Mouse (Mus musculus) hindbrain, embryonic 14.5 days (tissue): ENCODE measurements around the gene Aff4. TPM values are rescaled to one million over a fixed set of nuclear protein-coding genes. Genes with fewer than 3 reads are reported as not detected.

ENCODE experiments used
- ATAC-seq: fragments of 200-750 bp; cut with Nextera tagmentation; 2 replicates; pipeline ENCODE4 v1.8.0; 2017; ENCODE audit warnings: moderate number of reproducible peaks, mild to moderate bottlenecking, moderate TSS enrichment, moderate library complexity; ENCODE audit not compliant: low FRiP score
- DNase-seq: peaks from one replicate; pipeline ENCODE4 v3.0.0-alpha.2; 2015; ENCODE audit warnings: low spot score
- H3K27ac ChIP-seq: fragments of 300-500 bp; sonication (generic); 2 replicates; pipeline ENCODE4 v1.5.1; 2014; ENCODE audit warnings: mild to moderate bottlenecking, moderate library complexity
- H3K27me3 ChIP-seq: fragments of 300-500 bp; sonication (generic); 2 replicates; pipeline ENCODE4 v1.6.1; 2014; ENCODE audit warnings: mild to moderate bottlenecking, low read length, mixed read lengths; ENCODE audit not compliant: control insufficient read depth, insufficient read depth
- H3K36me3 ChIP-seq: fragments of 300-500 bp; sonication (generic); replicated peaks from 2 replicates; pipeline ENCODE4 v1.6.1; 2014; ENCODE audit not compliant: control insufficient read depth, insufficient read depth
- H3K4me1 ChIP-seq: fragments of 300-500 bp; sonication (generic); replicated peaks from 2 replicates; pipeline ENCODE4 v1.6.1; 2014; ENCODE audit warnings: antibody characterized with exemption, low read length, mixed read lengths; ENCODE audit not compliant: control insufficient read depth, insufficient read depth
- H3K4me2 ChIP-seq: fragments of 300-500 bp; sonication (generic); replicated peaks from 2 replicates; pipeline ENCODE4 v1.6.1; 2014; ENCODE audit warnings: mild to moderate bottlenecking, moderate library complexity
- H3K4me3 ChIP-seq: fragments of 300-500 bp; sonication (generic); replicated peaks from 2 replicates; pipeline ENCODE4 v1.5.1; 2014; ENCODE audit warnings: mild to moderate bottlenecking, low read length
- H3K9ac ChIP-seq: fragments of 300-500 bp; sonication (generic); 2 replicates; pipeline ENCODE4 v1.6.1; 2014
- H3K9me3 ChIP-seq: fragments of 300-500 bp; sonication (generic); 2 replicates; pipeline ENCODE4 v1.6.1; 2016; ENCODE audit warnings: low read length; ENCODE audit not compliant: control insufficient read depth
- WGBS: fragments of 180-500 bp; shearing (Covaris S2); extraction: QIAGEN DNeasy Blood & Tissue Kit; methylation state at CpG from one replicate; pipeline ENCODE4 v1.1.7; 2014; 5-methylcytosine and 5-hydroxymethylcytosine counted together
- polyA plus RNA-seq: library from polyadenylated mRNA; unstranded; fragments of >200 nt; fragmentation: Nextera tagmentation; extraction: Ambion mirVana; gene quantifications from 2 replicates; pipeline ENCODE4 v1.2.1, GENCODE M21; 2014

Gene Aff4
- polyA plus RNA-seq, 1 experiment from 2014 or later: 90.6 TPM

DNA sequence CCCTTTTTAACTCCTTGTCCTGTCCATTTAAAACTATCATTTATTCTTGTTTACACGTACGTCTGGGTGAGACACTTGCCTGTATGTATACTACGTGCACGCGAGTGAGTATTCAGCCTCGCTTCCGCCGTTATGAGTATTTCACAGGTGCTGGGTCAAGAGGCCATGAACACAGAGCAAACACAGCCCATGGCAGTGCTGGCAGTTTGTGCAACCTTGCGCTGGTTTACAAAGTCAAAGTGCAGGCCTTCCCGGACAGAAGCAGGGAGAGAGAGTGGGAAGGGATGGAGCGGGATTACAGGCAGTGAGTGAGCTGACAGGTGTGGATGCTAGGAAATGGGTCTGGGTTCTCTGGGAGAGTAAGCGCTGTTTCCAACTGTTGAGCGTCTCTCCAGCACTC is 95.5 kb downstream of the Aff4 start:
- DNase-seq (no peak), ATAC-seq (no peak)
- Histone ChIP-seq H3K4me1 (no peaks in the 10 kb centered on the region), H3K9ac (no peak overlapping the region), H3K27me3 (no peaks in the 10 kb centered on the region), H3K9me3 (no peaks in the 10 kb centered on the region), H3K36me3 (no peaks in the 10 kb centered on the region), H3K27ac (no peak overlapping the region), H3K4me2 (no peak overlapping the region), H3K4me3 (no peak overlapping the region)
- 87% methylated on average over 13 of the region's 13 CpGs for WGBS

DNA sequence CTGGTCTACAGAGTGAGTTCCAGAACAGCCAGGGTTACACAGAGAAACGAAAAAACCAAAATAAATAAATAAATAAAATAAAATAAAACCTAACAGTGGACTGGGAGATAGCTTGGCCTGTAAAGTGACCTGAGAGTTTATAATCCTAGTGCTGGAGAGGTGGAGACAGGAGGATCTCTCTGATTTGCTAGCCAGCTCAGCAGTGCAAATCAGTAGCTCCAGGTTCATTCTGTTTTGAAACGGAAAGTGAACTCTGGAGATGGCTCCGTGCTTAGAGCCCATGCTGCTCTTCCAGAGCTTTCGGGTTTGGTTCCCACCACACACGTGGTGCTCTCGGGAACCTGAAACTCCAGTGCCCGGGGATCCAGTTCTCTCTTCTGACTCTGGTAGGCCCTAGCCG is 97.4 kb downstream of the Aff4 start:
- H3K27me3 ChIP-seq: no peaks in the 10 kb centered on the region
- no peaks in the 10 kb centered on the region for H3K4me1 ChIP-seq
- H3K4me2 ChIP-seq: no peak overlapping the region
- H3K27ac ChIP-seq: no peak overlapping the region
- ATAC-seq (no peak), DNase-seq (no peak)
- H3K4me3 ChIP-seq: no peak overlapping the region
- no peaks in the 10 kb centered on the region for H3K36me3 ChIP-seq
- 87% methylated on average over 8 of the region's 8 CpGs for WGBS
- no peaks in the 10 kb centered on the region for H3K9me3 ChIP-seq
- H3K9ac ChIP-seq: no peak overlapping the region

- ATAC-seq: no peak
- WGBS: 92% methylated on average over 1 of the region's 1 CpGs
- Histone ChIP-seq H3K4me1 (no peaks in the 10 kb centered on the region), H3K4me2 (no peak overlapping the region), H3K9ac (no peak overlapping the region), H3K9me3 (no peaks in the 10 kb centered on the region), H3K27me3 (no peaks in the 10 kb centered on the region), H3K27ac (no peak overlapping the region), H3K4me3 (no peak overlapping the region), H3K36me3 (no peaks in the 10 kb centered on the region)
- no peak for DNase-seq
Measured at GRCm38 (mm10) chr11:53448529-53448928, 97.9 kb downstream of the Aff4 start.

DNA sequence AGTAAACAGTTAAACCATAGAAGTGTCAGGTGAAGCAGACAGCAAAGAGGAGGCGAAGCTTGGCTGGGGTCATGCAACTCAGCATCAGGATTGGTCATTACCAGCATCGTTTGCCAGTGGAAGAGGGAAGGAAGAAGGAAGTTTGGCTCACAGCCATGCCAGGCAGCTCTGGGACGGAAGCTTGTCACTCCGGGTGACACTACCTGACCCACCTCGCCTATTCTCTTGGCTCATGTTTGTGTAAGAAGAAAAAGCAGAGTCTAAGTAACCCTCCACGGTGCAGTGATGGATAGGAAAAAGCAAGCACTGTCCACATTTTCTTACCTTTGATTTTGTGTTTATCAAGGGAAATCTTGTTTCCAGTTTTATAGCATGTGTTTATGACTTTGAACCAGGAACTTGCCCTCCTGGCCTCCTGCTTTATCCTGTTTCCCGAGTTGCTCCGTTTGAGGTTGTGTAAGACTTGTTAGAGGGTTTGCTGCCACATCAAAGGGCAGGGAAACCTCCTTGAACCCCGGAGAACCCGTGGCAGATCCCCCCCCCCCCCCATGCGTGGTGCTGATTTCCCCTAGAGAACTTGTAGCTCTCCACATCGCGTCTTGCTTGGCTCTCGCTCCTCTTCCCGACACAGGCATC is 99.6 kb downstream of the Aff4 start:
- 69% methylated on average over 15 of the region's 15 CpGs for WGBS
- Histone ChIP-seq H3K4me1 (no peaks in the 10 kb centered on the region), H3K9me3 (no peaks in the 10 kb centered on the region), H3K36me3 (no peaks in the 10 kb centered on the region), H3K4me3 (no peak overlapping the region), H3K27ac (no peak overlapping the region), H3K27me3 (0 out of 2 replicates have a peak, but pooled peaks cover 4% of the 10 kb centered on the region), H3K4me2 (no peak overlapping the region), H3K9ac (no peak overlapping the region)
- ATAC-seq: no peak
- DNase-seq: no peak

DNA sequence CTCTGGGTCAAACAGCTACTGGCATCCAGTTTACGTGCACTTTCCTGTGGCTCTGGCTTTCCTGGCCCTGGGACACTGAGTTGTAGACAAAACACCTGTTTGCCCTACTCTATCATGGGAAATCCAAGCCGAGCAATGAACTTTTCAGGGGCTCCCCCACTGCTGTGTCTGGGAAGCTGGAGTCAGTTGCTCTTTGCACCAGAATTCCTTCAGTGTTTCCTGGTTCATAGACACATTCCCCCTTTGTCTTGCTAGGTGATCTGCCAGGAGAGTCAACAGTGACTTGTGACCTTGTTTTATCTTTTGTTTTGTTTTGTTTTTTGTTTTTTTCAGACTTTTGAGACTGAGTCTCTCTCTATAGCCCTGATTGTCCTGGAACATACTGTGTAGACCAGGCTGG is 100.7 kb downstream of the Aff4 start:
- H3K27ac ChIP-seq: no peak overlapping the region
- DNase-seq (no peak), ATAC-seq (no peak)
- H3K4me3 ChIP-seq: no peak overlapping the region
- H3K4me1 ChIP-seq: no peaks in the 10 kb centered on the region
- H3K9me3 ChIP-seq: no peaks in the 10 kb centered on the region
- H3K9ac ChIP-seq: no peak overlapping the region
- no peaks in the 10 kb centered on the region for H3K36me3 ChIP-seq
- H3K4me2 ChIP-seq: no peak overlapping the region
- H3K27me3 ChIP-seq: peaks cover 15% of the 10 kb centered on the region
- WGBS: 72% methylated on average over 2 of the region's 2 CpGs

- no peaks in the 10 kb centered on the region for H3K36me3 ChIP-seq
- H3K27me3 ChIP-seq: peaks cover 24% of the 10 kb centered on the region
- DNase-seq (no peak), ATAC-seq (no peak)
- H3K27ac ChIP-seq: no peak overlapping the region
- whole genome bisulfite sequencing: 96% methylated on average over 9 of the region's 9 CpGs
- H3K4me3 ChIP-seq: no peak overlapping the region
- H3K4me2 ChIP-seq: no peak overlapping the region
- H3K9ac ChIP-seq: no peak overlapping the region
- H3K9me3 ChIP-seq: no peaks in the 10 kb centered on the region
- H3K4me1 ChIP-seq: peaks cover 3% of the 10 kb centered on the region; the same call in 1 of the 2 replicates
Measured at GRCm38 (mm10) chr11:53452396-53452795, 101.8 kb downstream of the Aff4 start.

GRCm38 (mm10) chr11:53453031-53453430 is 102.4 kb downstream of the Aff4 start:
- H3K36me3 ChIP-seq: no peaks in the 10 kb centered on the region
- H3K9ac ChIP-seq: no peak overlapping the region
- 90% methylated on average over 5 of the region's 5 CpGs for WGBS
- no peak overlapping the region for H3K4me3 ChIP-seq
- peaks cover 31% of the 10 kb centered on the region for H3K27me3 ChIP-seq
- H3K9me3 ChIP-seq: no peaks in the 10 kb centered on the region
- no peak for ATAC-seq
- H3K4me1 ChIP-seq: peaks cover 3% of the 10 kb centered on the region; the same call in 1 of the 2 replicates
- no peak overlapping the region for H3K27ac ChIP-seq
- no peak for DNase-seq
- H3K4me2 ChIP-seq: no peak overlapping the region

GRCm38 (mm10) chr11:53456474-53457371 is 106.1 kb downstream of the Aff4 start, which contains the start of the genes Gm10447 and Shroom1:
Gene Gm10447 (minus strand): TSS chr11:53457110.
Gene Shroom1 (plus strand): TSS chr11:53457205.
- Histone ChIP-seq H3K4me3 (peak within 1 kb of the TSS; percentile 35), H3K36me3 (no peaks in the 10 kb centered on the region), H3K4me2 (peak within 1 kb of the TSS; percentile 60), H3K9me3 (no peaks in the 10 kb centered on the region), H3K4me1 (peaks cover 3% of the 10 kb centered on the region; the same call in 1 of the 2 replicates), H3K27me3 (peaks cover 59% of the 10 kb centered on the region), H3K27ac (no peak within 1 kb of the TSS), H3K9ac (peak within 1 kb of the TSS; percentile 45)
- no peak for DNase-seq
- ATAC-seq: peak; percentile 31; the same call in 1 of the 2 replicates
- 5% methylated on average over 42 of the region's 42 CpGs for WGBS

GRCm38 (mm10) chr11:53457372-53457954 is 106.8 kb downstream of the Aff4 start:
- Histone ChIP-seq H3K36me3 (no peaks in the 10 kb centered on the region), H3K9ac (peak overlapping the region; percentile 45), H3K4me1 (peaks cover 3% of the 10 kb centered on the region; the same call in 1 of the 2 replicates), H3K27me3 (peaks cover 67% of the 10 kb centered on the region), H3K27ac (no peak overlapping the region), H3K4me3 (peak overlapping the region; percentile 35), H3K4me2 (peak overlapping the region; percentile 60), H3K9me3 (no peaks in the 10 kb centered on the region)
- ATAC-seq (no peak), DNase-seq (no peak)
- 5% methylated on average over 29 of the region's 29 CpGs for WGBS
